Mouse (Mus musculus) midbrain, embryonic 16.5 days (tissue): ENCODE results near the gene Sae1. TPM values are rescaled to one million over a fixed set of nuclear protein-coding genes. Genes with fewer than 3 reads are reported as not detected.

Experiments used
- ATAC-seq: fragments of 200-750 bp; cut with Nextera tagmentation; 2 replicates; pipeline ENCODE4 v1.8.0; 2017; ENCODE audit warnings: moderate TSS enrichment
- H3K27ac ChIP-seq: fragments of 300-500 bp; sonication (generic); 2 replicates; pipeline ENCODE4 v1.5.1; 2014; ENCODE audit warnings: mild to moderate bottlenecking, low read length, mixed read lengths
- H3K27me3 ChIP-seq: fragments of 300-500 bp; sonication (generic); 2 replicates; pipeline ENCODE4 v1.6.1; 2014; ENCODE audit warnings: low read depth, low read length, mixed read lengths; ENCODE audit not compliant: control insufficient read depth, insufficient read depth
- H3K36me3 ChIP-seq: fragments of 300-500 bp; sonication (generic); 2 replicates; pipeline ENCODE4 v1.6.1; 2014; ENCODE audit warnings: mild to moderate bottlenecking, low read length, moderate library complexity, mixed read lengths; ENCODE audit not compliant: control insufficient read depth, insufficient read depth
- H3K4me1 ChIP-seq: fragments of 300-500 bp; sonication (generic); 2 replicates; pipeline ENCODE4 v1.6.1; 2014; ENCODE audit warnings: mild to moderate bottlenecking, low read length, mixed read lengths; ENCODE audit not compliant: control insufficient read depth, insufficient read depth
- H3K4me2 ChIP-seq: fragments of 300-500 bp; sonication (generic); 2 replicates; pipeline ENCODE4 v1.6.1; 2014; ENCODE audit warnings: mild to moderate bottlenecking, low read length, mixed read lengths
- H3K4me3 ChIP-seq: fragments of 300-500 bp; sonication (generic); 2 replicates; pipeline ENCODE4 v1.5.1; 2014; ENCODE audit warnings: low read depth, mild to moderate bottlenecking, low read length, moderate library complexity, mixed read lengths
- H3K9ac ChIP-seq: fragments of 300-500 bp; sonication (generic); 2 replicates; pipeline ENCODE4 v1.6.1; 2014; ENCODE audit warnings: low read depth, low read length, mixed read lengths
- H3K9me3 ChIP-seq: fragments of 300-500 bp; sonication (generic); replicated peaks from 2 replicates; pipeline ENCODE4 v1.6.1; 2014; ENCODE audit warnings: mild to moderate bottlenecking, low read length, mixed read lengths; ENCODE audit not compliant: control insufficient read depth, poor library complexity, severe bottlenecking
- WGBS: fragments of 180-500 bp; shearing (Covaris S2); extraction: QIAGEN DNeasy Blood & Tissue Kit; methylation state at CpG from one replicate; pipeline ENCODE4 v1.1.7; 2014; 5-methylcytosine and 5-hydroxymethylcytosine counted together
- polyA plus RNA-seq: library from polyadenylated mRNA; unstranded; fragments of >200 nt; fragmentation: Nextera tagmentation; extraction: Ambion mirVana; gene quantifications from 2 replicates; pipeline ENCODE4 v1.2.1, GENCODE M21; 2015

Sae1 gene
- polyA plus RNA-seq, 1 experiment from 2014 or later: 239 TPM

GRCm38 (mm10) chr7:16296766-16297390, 90.7 kb downstream of the Sae1 start:
- Histone ChIP-seq H3K9me3 (no peaks in the 10 kb centered on the region), H3K4me1 (peaks cover 38% of the 10 kb centered on the region), H3K27ac (peak overlapping the region; percentile 25), H3K4me3 (peak overlapping the region; percentile 37), H3K9ac (peak overlapping the region; percentile 51), H3K4me2 (peak overlapping the region; percentile 69), H3K27me3 (no peaks in the 10 kb centered on the region), H3K36me3 (no peaks in the 10 kb centered on the region)
- WGBS: 2% methylated on average over 21 of the region's 22 CpGs
- no peak for ATAC-seq

GRCm38 (mm10) chr7:16296146-16296545, 91.5 kb downstream of the Sae1 start:
- no peak overlapping the region; the same call in 1 of the 2 replicates for H3K27ac ChIP-seq
- no peak overlapping the region for H3K4me3 ChIP-seq
- peaks cover 38% of the 10 kb centered on the region for H3K4me1 ChIP-seq
- WGBS: 41% methylated on average over 2 of the region's 2 CpGs
- H3K4me2 ChIP-seq: peak overlapping the region; percentile 94
- H3K9me3 ChIP-seq: no peaks in the 10 kb centered on the region
- H3K9ac ChIP-seq: no peak overlapping the region
- ATAC-seq: no peak
- no peaks in the 10 kb centered on the region for H3K27me3 ChIP-seq
- no peaks in the 10 kb centered on the region for H3K36me3 ChIP-seq

GRCm38 (mm10) chr7:16295321-16295900, 92.2 kb downstream of the Sae1 start:
- peak; percentile 19 for ATAC-seq
- H3K9me3 ChIP-seq: no peaks in the 10 kb centered on the region
- peaks cover 35% of the 10 kb centered on the region for H3K4me1 ChIP-seq
- WGBS: 2% methylated on average over 41 of the region's 41 CpGs
- peak overlapping the region; percentile 75 for H3K27ac ChIP-seq
- H3K4me3 ChIP-seq: peak overlapping the region; percentile 48
- H3K4me2 ChIP-seq: peak overlapping the region; percentile 94
- H3K27me3 ChIP-seq: no peaks in the 10 kb centered on the region
- peak overlapping the region; percentile 36 for H3K9ac ChIP-seq
- no peaks in the 10 kb centered on the region for H3K36me3 ChIP-seq

- Histone ChIP-seq H3K9ac (peak overlapping the region; percentile 36), H3K4me1 (peaks cover 32% of the 10 kb centered on the region), H3K27me3 (no peaks in the 10 kb centered on the region), H3K9me3 (no peaks in the 10 kb centered on the region), H3K4me2 (peak overlapping the region; percentile 94), H3K36me3 (no peaks in the 10 kb centered on the region), H3K4me3 (peak overlapping the region; percentile 48), H3K27ac (peak overlapping the region; percentile 75)
- ATAC-seq: peak; percentile 57
- under 1% methylated on average over 23 of the region's 23 CpGs for WGBS
These were observed 92.8 kb downstream of the Sae1 start for GRCm38 (mm10) chr7:16294837-16295236.

- H3K9me3 ChIP-seq: no peaks in the 10 kb centered on the region
- H3K9ac ChIP-seq: no peak overlapping the region
- H3K27me3 ChIP-seq: no peaks in the 10 kb centered on the region
- H3K4me2 ChIP-seq: peak overlapping the region; percentile 94
- ATAC-seq: no peak
- 33% methylated on average over 4 of the region's 4 CpGs for WGBS
- H3K4me3 ChIP-seq: no peak overlapping the region
- H3K27ac ChIP-seq: no peak overlapping the region
- H3K4me1 ChIP-seq: peaks cover 32% of the 10 kb centered on the region
- H3K36me3 ChIP-seq: no peaks in the 10 kb centered on the region
These were observed 93.3 kb downstream of the Sae1 start for GRCm38 (mm10) chr7:16294346-16294745.

GRCm38 (mm10) chr7:16287791-16288190, 99.8 kb downstream of the Sae1 start:
- 70% methylated on average over 1 of the region's 1 CpGs for WGBS
- ATAC-seq: no peak
- Histone ChIP-seq H3K4me3 (no peak overlapping the region), H3K27ac (no peak overlapping the region), H3K36me3 (no peaks in the 10 kb centered on the region; the same call in 1 of the 2 replicates), H3K9me3 (no peaks in the 10 kb centered on the region), H3K4me2 (no peak overlapping the region), H3K9ac (no peak overlapping the region), H3K27me3 (no peaks in the 10 kb centered on the region), H3K4me1 (peaks cover 11% of the 10 kb centered on the region)

GRCm38 (mm10) chr7:16287016-16287415, 100.6 kb downstream of the Sae1 start:
- ATAC-seq: no peak
- Histone ChIP-seq H3K4me2 (peak overlapping the region; percentile 61), H3K36me3 (peaks cover 3% of the 10 kb centered on the region; the same call in 1 of the 2 replicates), H3K9me3 (no peaks in the 10 kb centered on the region), H3K27ac (peak overlapping the region; percentile 93), H3K9ac (peak overlapping the region; percentile 75; the same call in 1 of the 2 replicates), H3K4me1 (peaks cover 11% of the 10 kb centered on the region), H3K4me3 (peak overlapping the region; percentile 69), H3K27me3 (no peaks in the 10 kb centered on the region)
- 90% methylated on average over 2 of the region's 2 CpGs for WGBS

GRCm38 (mm10) chr7:16286026-16286961, 101.3 kb downstream of the Sae1 start, which contains the start of gene Ccdc9:
Gene Ccdc9, minus strand, starts transcription at chr7:16286795.
- peak within 1 kb of the TSS; percentile 69 for H3K4me3 ChIP-seq
- WGBS: under 1% methylated on average over 69 of the region's 70 CpGs

More at GRCm38 (mm10) chr7:16286026-16286961, 101.3 kb downstream of the Sae1 start, which contains the start of gene Ccdc9:
- H3K27ac ChIP-seq: peak within 1 kb of the TSS; percentile 93
- H3K36me3 ChIP-seq: peaks cover 3% of the 10 kb centered on the region; the same call in 1 of the 2 replicates
- no peaks in the 10 kb centered on the region for H3K27me3 ChIP-seq
- H3K4me1 ChIP-seq: peaks cover 11% of the 10 kb centered on the region
- peak; percentile 95 for ATAC-seq
- H3K4me2 ChIP-seq: peak within 1 kb of the TSS; percentile 61
- H3K9me3 ChIP-seq: no peaks in the 10 kb centered on the region
- H3K9ac ChIP-seq: peak within 1 kb of the TSS; percentile 75
